9 mouse cellular contexts compared by ENCODE assay signal in genomic region chr13:60071595-60071994, GRCm38 (mm10).
DNase-seq lines count a peak whose midpoint lies in the region.
"Had no signal": no experiment of that assay in that cellular context is flagged by ENCODE, and none has a peak within 500 bp of the region (broad histone marks: within the 10 kb centered on the region; RNA-seq: fewer than 3 reads in every experiment).

No protein-coding gene starts in this region.

- DNase-seq in cerebellum, postnatal 10 days: peak; percentile 20 to 21
- no peak for DNase-seq in cerebellum, postnatal 25 days
- DNase-seq in kidney, postnatal 10 days: peak; percentile 42
- DNase-seq in kidney, adult 18-20 months: no peak
- peak; percentile 57 to 73 for DNase-seq in gastrocnemius, adult 8-10 months (ENCODE audit: low spot score in 2 of 2)
- DNase-seq in heart, postnatal 4 days: peak; percentile 69
- DNase-seq in thymus, postnatal 0 days (ENCODE audit: low spot score): no peak
- DNase-seq in adipocyte (ENCODE audit: low spot score): no peak
- DNase-seq: cerebellum, adult 9-11 months had no signal

Comparison
In these comparisons a context has a peak if more than half of its experiments do, and no peak if none do; other contexts are left out.
1. DNase-seq: peak in cerebellum, postnatal 10 days (2 of 2), kidney, postnatal 10 days (single experiment), gastrocnemius, adult 8-10 months (2 of 2) and heart, postnatal 4 days (single experiment); none in cerebellum, postnatal 25 days (0 of 2), kidney, adult 18-20 months (single experiment), thymus, postnatal 0 days (single experiment) and adipocyte (single experiment).